ENCODE assay signal across 28 mouse cellular contexts in genomic region chr2:163904323-163904722, GRCm38 (mm10). TPM values are rescaled to one million over a fixed set of nuclear protein-coding genes. Genes with fewer than 3 reads are reported as not detected.
A peak's percentile ranks its signal among the peaks of the same experiment; 100 is the strongest.
DNase-seq lines count a peak whose midpoint lies in the region; ATAC-seq and TF ChIP-seq lines count a peak whose summit lies in the region.
"Had no signal": no experiment of that assay in that cellular context is flagged by ENCODE, and none has a peak within 500 bp of the region (broad histone marks: within the 10 kb centered on the region; RNA-seq: fewer than 3 reads in every experiment).

No protein-coding gene starts in this region.

- no peak overlapping the region for H3K4me2 ChIP-seq in hindbrain, embryonic 16.5 days (ENCODE audit: low read length)
- H3K4me2 ChIP-seq: heart, embryonic 15.5 days; hindbrain, embryonic 15.5 days; intestine, embryonic 15.5 days; limb, embryonic 13.5 days; liver, embryonic 12.5 days had no signal

- H3K9me3 ChIP-seq in hindbrain, embryonic 16.5 days (ENCODE audit: control insufficient read depth, low read length): no peaks in the 10 kb centered on the region
- H3K9me3 ChIP-seq: forebrain, embryonic 10.5 days; heart, embryonic 15.5 days; hindbrain, embryonic 15.5 days; intestine, embryonic 15.5 days; limb, embryonic 13.5 days; liver, embryonic 12.5 days had no signal

- no peak for TF ChIP-seq CTCF in lung, adult 2 months (IDR thresholded peaks at IDR 0.05; ENCODE audit: insufficient read depth, low read length)

- no peak for TF ChIP-seq POLR2A in lung, adult 2 months (IDR thresholded peaks at IDR 0.05; ENCODE audit: borderline replicate concordance, extremely low read depth, low read depth, low read length)

- H3K27ac ChIP-seq in hindbrain, embryonic 16.5 days (ENCODE audit: low read depth, low read length): no peak overlapping the region
- H3K27ac ChIP-seq: forebrain, embryonic 10.5 days; heart, embryonic 15.5 days; hindbrain, embryonic 15.5 days; intestine, embryonic 15.5 days; limb, embryonic 13.5 days; liver, embryonic 12.5 days; stomach, postnatal 0 days had no signal

- no peaks in the 10 kb centered on the region for H3K27me3 ChIP-seq in hindbrain, embryonic 16.5 days (replicated peaks; ENCODE audit: control insufficient read depth, insufficient read depth, low read length)
- H3K27me3 ChIP-seq: hindbrain, embryonic 15.5 days; intestine, embryonic 15.5 days had no signal

- no peak overlapping the region for H3K9ac ChIP-seq in hindbrain, embryonic 16.5 days (ENCODE audit: low read depth, low read length)
- H3K9ac ChIP-seq: heart, embryonic 15.5 days; hindbrain, embryonic 15.5 days; intestine, embryonic 15.5 days; limb, embryonic 13.5 days; liver, embryonic 12.5 days had no signal

- ATAC-seq in cerebellum, adult (ENCODE audit: insufficient number of reproducible peaks, low FRiP score, low TSS enrichment): peak; percentile 41; the same call in 1 of the 2 replicates
- no peak for ATAC-seq in hindbrain, embryonic 16.5 days
- ATAC-seq: CD4-positive, CD25-positive, alpha-beta regulatory T cell, adult 4 months; forebrain, embryonic 16.5 days; intestine, embryonic 15.5 days; liver, embryonic 12.5 days had no signal

- H3K4me3 ChIP-seq in lung, adult 2 months (replicated peaks; ENCODE audit: extremely low read depth, low read depth, low read length): no peak overlapping the region
- no peak overlapping the region for H3K4me3 ChIP-seq in hindbrain, embryonic 16.5 days (ENCODE audit: low read length)
- H3K4me3 ChIP-seq: forebrain, embryonic 10.5 days; heart, embryonic 15.5 days; hindbrain, embryonic 15.5 days; intestine, embryonic 15.5 days; limb, embryonic 13.5 days; liver, embryonic 12.5 days had no signal

- no peaks in the 10 kb centered on the region for H3K36me3 ChIP-seq in hindbrain, embryonic 16.5 days (ENCODE audit: control insufficient read depth, insufficient read depth, low read length)
- H3K36me3 ChIP-seq: forebrain, embryonic 10.5 days; heart, embryonic 15.5 days; hindbrain, embryonic 15.5 days; intestine, embryonic 15.5 days; limb, embryonic 13.5 days; liver, embryonic 12.5 days had no signal

- DNase-seq in cerebellum, postnatal 4 days (ENCODE audit: low spot score in 2 of 2): no peak
- peak; percentile 86 for DNase-seq in brain, adult 2 months (ENCODE audit: low read depth, low spot score)
- peak; percentile 84 for DNase-seq in cerebellum, adult 9-10 months
- DNase-seq in lung, adult 2 months: no peak
- DNase-seq in lung, postnatal 4 days: no peak
- DNase-seq: gastrocnemius, postnatal 36 days; heart, postnatal 36 days; kidney, postnatal 36 days; layer of hippocampus, postnatal 36 days; lung, adult 18-20 months; lung, postnatal 14 days; midbrain, embryonic 14.5 days; right cerebral cortex, postnatal 14 days had no signal

- WGBS in lung, adult 2 months: 83% methylated on average over 4 of the region's 4 CpGs
- 81% methylated on average over 4 of the region's 4 CpGs for WGBS in hindbrain, embryonic 16.5 days

- no peaks in the 10 kb centered on the region for H3K4me1 ChIP-seq in lung, adult 2 months (ENCODE audit: control insufficient read depth, insufficient read depth, low read length)
- H3K4me1 ChIP-seq in hindbrain, embryonic 16.5 days (ENCODE audit: control insufficient read depth, insufficient read depth, low read depth, low read length): peaks cover 6% of the 10 kb centered on the region; the same call in 1 of the 2 replicates
- H3K4me1 ChIP-seq: intestine, embryonic 15.5 days; liver, embryonic 12.5 days had no signal

RNA-seq across cellular contexts. Expression of gene Rims4, which starts 14.2 kb away (rescaled TPM):
- 0.11 and 0.19 TPM in 2 replicates for polyA plus RNA-seq in lung, adult 2 months (2012; rRNA removed)
- 7.9 and 16.6 TPM in 2 replicates for polyA plus RNA-seq in hindbrain, embryonic 16.5 days (2015; fragmentation: Nextera tagmentation; extraction: Ambion mirVana)
- polyA plus RNA-seq: CD4-positive, CD25-positive, alpha-beta regulatory T cell, adult 4 months; thymus, postnatal 0 days had no signal

RNA-seq across cellular contexts. Expression of gene Kcnk15, which starts 50.9 kb away (rescaled TPM):
- polyA plus RNA-seq in lung, adult 2 months (2012; rRNA removed): not detected in 2 replicates
- polyA plus RNA-seq in hindbrain, embryonic 16.5 days (2015; fragmentation: Nextera tagmentation; extraction: Ambion mirVana): 0.24 and 0.30 TPM in 2 replicates
- polyA plus RNA-seq: CD4-positive, CD25-positive, alpha-beta regulatory T cell, adult 4 months; embryonic facial prominence, embryonic 11.5 days; forebrain, embryonic 10.5 days; forebrain, embryonic 16.5 days; heart, embryonic 15.5 days; intestine, embryonic 15.5 days; kidney, embryonic 14.5 days; limb, embryonic 13.5 days; liver, embryonic 12.5 days; midbrain, embryonic 14.5 days; neural tube, embryonic 11.5 days; stomach, postnatal 0 days; thymus, postnatal 0 days had no signal

Comparison
In these comparisons a context has a peak if more than half of its experiments do, and no peak if none do; other contexts are left out.
1. DNase-seq: peak in brain, adult 2 months (single experiment) and cerebellum, adult 9-10 months (single experiment); none in cerebellum, postnatal 4 days (0 of 2), lung, adult 2 months (single experiment) and lung, postnatal 4 days (0 of 2).